Mouse (Mus musculus) inflammation-experienced regulatory T-cells, adult 16 weeks (primary cell): ENCODE measurements around the gene Slc6a14. TPM values are rescaled to one million over a fixed set of nuclear protein-coding genes. Genes with fewer than 3 reads are reported as not detected.

Experiments
- polyA plus RNA-seq: library from polyadenylated mRNA; unstranded; fragments of 100-300 nt; shearing (Covaris generic); gene quantifications from one replicate; pipeline ENCODE4 v1.2.1, GENCODE M21; 2017

Slc6a14 gene
- not detected for polyA plus RNA-seq

DNA sequence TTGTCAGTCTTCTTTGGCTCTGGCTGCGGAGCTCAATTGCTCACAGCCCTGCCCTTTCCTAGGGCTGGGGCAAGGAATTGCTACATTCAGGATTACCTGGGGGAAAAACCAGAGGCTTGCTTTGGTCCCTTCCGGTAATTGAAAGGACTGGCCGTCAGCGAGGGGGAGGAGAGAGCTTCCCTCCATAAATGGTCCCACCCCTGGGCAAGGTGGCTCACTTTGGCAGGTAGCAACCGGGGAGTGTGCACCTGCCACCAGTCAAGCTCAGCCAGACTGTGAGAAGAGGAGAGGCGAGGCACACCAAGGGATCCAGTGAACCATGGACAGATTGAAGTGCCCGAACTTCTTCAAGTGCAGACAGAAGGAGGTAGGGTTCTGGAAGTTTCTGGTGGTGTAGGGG, at the start of gene Slc6a14:
Gene Slc6a14 (plus strand): TSS at position 68 of the 400 bp plus-strand sequence.

DNA sequence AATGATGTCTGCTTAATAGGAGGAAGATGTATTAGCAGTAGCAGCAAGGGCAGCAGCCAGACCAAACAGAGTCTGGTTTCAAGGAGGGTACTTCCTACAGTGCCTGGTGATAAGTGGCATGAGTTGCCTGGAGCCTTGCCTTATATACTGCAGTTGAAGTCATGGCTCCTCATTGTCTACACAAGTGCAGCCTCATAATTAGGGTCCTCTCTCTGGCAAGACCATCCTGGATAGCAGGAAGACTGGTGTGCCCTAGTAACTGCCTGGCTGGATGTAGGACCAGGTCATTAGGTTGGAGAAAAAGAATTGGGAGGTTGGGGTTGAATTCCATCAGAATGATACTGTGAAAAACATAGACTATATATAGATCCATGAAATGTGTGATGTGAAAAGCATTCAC, 30.3 kb downstream of the Slc6a14 start, which contains the start of gene Gm28269:
Gene Gm28269 (minus strand): TSS at position 101 of the 400 bp plus-strand sequence.

Other genes with a start within 250 kb of the Slc6a14 start
- gene Agtr2, start 230.4 kb upstream of the Slc6a14 start, polyA plus RNA-seq = not detected
- not detected for gene Gm28269, start 30.2 kb downstream of the Slc6a14 start, polyA plus RNA-seq